Mouse (Mus musculus): ENCODE data around the gene Cyp2d34. TPM values are rescaled to one million over a fixed set of nuclear protein-coding genes. Genes with fewer than 3 reads are reported as not detected.

Gene Cyp2d34
- polyA plus RNA-seq (2012; rRNA removed), result not detected in 2 replicates

- no peak for DNase-seq (ENCODE audit: low read depth)
- TF ChIP-seq POLR2A (IDR thresholded peaks at IDR 0.05; ENCODE audit: borderline replicate concordance, extremely low read depth, insufficient read depth, insufficient read length, poor library complexity, severe bottlenecking) (no peak), CTCF (IDR thresholded peaks at IDR 0.05; ENCODE audit: borderline replicate concordance, extremely low read depth, insufficient read depth, insufficient read length) (no peak)
Observed at GRCm38 (mm10) chr15:82620531-82621202, at the start of gene Cyp2d34. Cyp2d34 (minus strand) TSS chr15:82620946.

GRCm38 (mm10) chr15:82656346-82656745 lies 35.6 kb upstream of the Cyp2d34 start:
- DNase-seq (ENCODE audit: low read depth), result no peak
- TF ChIP-seq CTCF (IDR thresholded peaks at IDR 0.05; ENCODE audit: borderline replicate concordance, extremely low read depth, insufficient read depth, insufficient read length) (no peak), POLR2A (IDR thresholded peaks at IDR 0.05; ENCODE audit: borderline replicate concordance, extremely low read depth, insufficient read depth, insufficient read length, poor library complexity, severe bottlenecking) (no peak)

DNA sequence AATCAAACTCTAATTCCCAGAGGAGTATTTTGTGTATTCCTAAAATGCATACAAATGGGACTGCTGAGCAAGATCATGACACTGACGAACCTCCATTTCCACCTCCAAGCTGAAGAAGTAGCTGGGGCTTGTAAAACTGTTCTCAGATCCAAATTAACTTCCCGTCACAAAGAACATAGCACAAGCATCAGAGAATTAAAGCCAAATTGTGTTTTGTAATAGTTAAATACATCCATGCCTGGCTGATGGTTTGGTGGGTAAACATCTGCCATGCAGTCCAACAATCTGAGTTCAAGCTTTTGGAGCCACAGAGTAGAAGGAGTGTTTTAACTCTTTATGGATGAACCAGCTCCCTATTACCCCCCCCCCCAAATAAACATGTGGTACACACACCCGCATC lies 23.6 kb upstream of the Cyp2d34 start:
- no peak for TF ChIP-seq CTCF (IDR thresholded peaks at IDR 0.05; ENCODE audit: borderline replicate concordance, extremely low read depth, insufficient read depth, insufficient read length)
- no peak for TF ChIP-seq POLR2A (IDR thresholded peaks at IDR 0.05; ENCODE audit: borderline replicate concordance, extremely low read depth, insufficient read depth, insufficient read length, poor library complexity, severe bottlenecking)
- no peak for DNase-seq (ENCODE audit: low read depth)

DNA sequence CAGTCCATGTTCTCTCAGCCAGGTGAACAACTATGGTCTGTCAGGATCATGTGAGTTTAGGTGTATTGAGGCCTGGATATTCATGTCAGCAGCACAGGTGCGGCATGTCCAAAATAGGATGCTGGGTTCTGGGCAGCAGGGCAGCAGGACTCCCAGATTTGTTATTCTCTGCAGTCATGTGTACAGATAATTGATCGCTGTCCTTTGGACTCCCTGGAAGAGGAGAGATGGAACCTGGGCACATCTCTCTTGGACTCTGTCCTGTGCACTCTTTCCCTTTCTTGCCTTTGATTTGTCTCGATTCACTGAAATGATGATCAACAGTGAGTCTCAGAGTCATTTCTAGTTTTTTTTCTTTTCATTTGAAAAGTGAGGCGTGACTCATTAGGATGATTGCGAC lies 23.0 kb upstream of the Cyp2d34 start:
- DNase-seq (ENCODE audit: low read depth), result no peak
- TF ChIP-seq POLR2A (IDR thresholded peaks at IDR 0.05; ENCODE audit: borderline replicate concordance, extremely low read depth, insufficient read depth, insufficient read length, poor library complexity, severe bottlenecking) (no peak), CTCF (IDR thresholded peaks at IDR 0.05; ENCODE audit: borderline replicate concordance, extremely low read depth, insufficient read depth, insufficient read length) (no peak)

- TF ChIP-seq POLR2A (IDR thresholded peaks at IDR 0.05; ENCODE audit: borderline replicate concordance, extremely low read depth, insufficient read depth, insufficient read length, poor library complexity, severe bottlenecking), result no peak
- TF ChIP-seq CTCF (IDR thresholded peaks at IDR 0.05; ENCODE audit: borderline replicate concordance, extremely low read depth, insufficient read depth, insufficient read length), result no peak
Observed at GRCm38 (mm10) chr15:82642771-82643170, 22.0 kb upstream of the Cyp2d34 start.

DNA sequence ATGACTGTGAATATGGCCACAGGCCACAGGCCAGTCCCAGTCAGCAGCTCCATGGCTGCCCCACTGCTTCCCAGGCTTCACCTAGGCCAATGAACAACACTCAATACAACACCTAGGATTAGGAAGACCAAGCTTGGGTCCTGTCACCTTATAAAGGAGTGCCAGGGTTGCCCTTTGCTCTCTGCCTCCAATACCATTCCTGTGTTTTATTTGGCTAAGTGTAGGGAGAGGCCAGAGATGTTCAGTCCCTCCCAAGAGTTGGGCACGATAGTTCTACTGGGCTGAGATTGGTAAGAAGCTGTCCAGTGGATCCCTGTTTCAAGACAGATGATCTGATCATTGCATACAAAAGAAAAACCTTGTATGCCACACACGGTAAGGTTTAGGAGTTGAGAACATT lies 21.2 kb upstream of the Cyp2d34 start:
- no peak for TF ChIP-seq POLR2A (IDR thresholded peaks at IDR 0.05; ENCODE audit: borderline replicate concordance, extremely low read depth, insufficient read depth, insufficient read length, poor library complexity, severe bottlenecking)
- no peak for DNase-seq (ENCODE audit: low read depth)

More at GRCm38 (mm10) chr15:82642771-82643170, 22.0 kb upstream of the Cyp2d34 start:
- no peak for DNase-seq (ENCODE audit: low read depth)

DNA sequence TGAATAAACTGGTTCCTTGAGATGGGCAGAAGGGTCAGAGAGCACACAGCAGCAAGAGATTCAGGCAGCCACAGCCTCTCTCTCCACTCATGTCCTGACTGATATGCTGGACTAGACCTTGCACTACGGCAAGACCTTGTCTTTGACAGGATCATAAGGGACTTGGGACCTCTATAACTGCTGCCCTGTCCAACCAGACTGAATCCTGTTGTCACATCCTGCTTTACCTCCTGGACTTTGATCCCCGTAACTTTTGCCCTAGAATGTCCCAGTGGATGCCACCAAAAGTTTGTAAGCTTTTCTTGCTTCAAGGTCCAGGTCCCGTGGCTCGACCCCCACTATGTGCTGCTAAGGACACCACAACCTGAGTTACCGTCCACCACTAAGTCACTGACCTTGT lies 20.6 kb upstream of the Cyp2d34 start:
- no peak for DNase-seq (ENCODE audit: low read depth)

DNA sequence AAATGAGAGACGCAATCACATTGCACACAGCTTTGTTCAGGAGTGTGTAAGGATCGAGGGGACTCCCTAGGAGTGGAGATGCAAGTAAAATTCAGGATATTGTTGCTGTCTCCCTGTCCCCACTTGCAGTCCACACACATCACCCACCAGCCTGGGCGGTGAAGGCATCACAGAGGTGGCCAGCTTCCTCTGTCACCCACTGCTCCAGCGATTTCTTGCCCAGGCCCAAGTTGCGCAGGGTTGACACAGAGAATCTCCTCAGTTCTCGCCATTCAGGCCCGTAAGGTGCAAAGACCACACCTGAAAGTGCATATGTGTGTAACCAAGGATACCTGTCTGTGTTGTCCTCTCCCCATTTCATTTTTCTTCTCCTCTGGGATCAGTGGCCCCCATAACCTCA lies 19.5 kb upstream of the Cyp2d34 start:
- DNase-seq (ENCODE audit: low read depth), result no peak
- no peak for TF ChIP-seq POLR2A (IDR thresholded peaks at IDR 0.05; ENCODE audit: borderline replicate concordance, extremely low read depth, insufficient read depth, insufficient read length, poor library complexity, severe bottlenecking)

More for the DNA sequence above, 20.6 kb upstream of the Cyp2d34 start:
- no peak for TF ChIP-seq CTCF (IDR thresholded peaks at IDR 0.05; ENCODE audit: borderline replicate concordance, extremely low read depth, insufficient read depth, insufficient read length)
- TF ChIP-seq POLR2A (IDR thresholded peaks at IDR 0.05; ENCODE audit: borderline replicate concordance, extremely low read depth, insufficient read depth, insufficient read length, poor library complexity, severe bottlenecking), result no peak

DNA sequence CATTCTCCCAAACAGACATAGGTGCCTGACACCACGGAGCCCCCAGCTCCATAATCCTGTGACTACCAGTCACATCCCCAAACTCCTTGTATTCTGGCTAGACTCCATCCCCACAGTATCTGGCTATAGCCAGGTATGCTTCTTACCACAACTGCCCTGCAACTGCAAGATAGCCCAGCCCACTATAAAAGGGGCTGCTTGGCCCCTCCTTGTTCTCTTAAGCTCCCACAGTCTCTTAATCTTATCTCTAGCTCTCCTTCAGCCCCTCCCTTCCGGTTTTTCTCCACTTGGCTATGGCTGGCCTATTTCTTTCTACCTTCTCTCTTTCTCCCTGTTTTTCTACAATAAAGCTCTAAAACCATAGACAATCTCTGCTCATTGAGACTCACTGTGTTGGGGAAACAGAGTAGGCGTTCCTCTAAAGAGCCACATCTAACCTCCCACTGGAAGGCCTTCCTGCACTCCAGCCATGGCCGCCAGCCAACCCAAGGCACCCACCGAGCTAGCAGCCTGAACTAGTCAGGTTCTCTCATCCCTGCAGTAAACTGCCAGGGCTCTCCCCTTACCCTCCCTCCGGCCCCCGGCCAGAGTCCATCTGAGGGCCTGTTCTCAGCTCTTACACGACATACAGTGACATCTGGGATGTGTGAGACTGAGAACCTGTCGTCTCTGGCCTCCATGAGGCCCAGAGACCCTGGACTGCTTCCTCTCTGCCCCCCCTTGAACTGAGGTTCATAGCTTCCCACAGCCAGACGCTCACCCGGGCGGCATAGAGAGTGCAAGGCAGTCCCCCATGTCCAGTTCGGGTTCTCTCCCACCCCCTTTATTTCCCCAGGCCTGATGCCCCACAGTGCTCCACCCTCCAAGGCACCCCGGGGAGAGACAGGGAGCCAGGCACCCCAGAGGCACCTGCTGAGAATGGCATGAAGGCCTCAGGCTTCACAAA lies 16.7 kb upstream of the Cyp2d34 start:
- no peak for DNase-seq (ENCODE audit: low read depth)
- TF ChIP-seq CTCF (IDR thresholded peaks at IDR 0.05; ENCODE audit: borderline replicate concordance, extremely low read depth, insufficient read depth, insufficient read length), result no peak
- TF ChIP-seq POLR2A (IDR thresholded peaks at IDR 0.05; ENCODE audit: borderline replicate concordance, extremely low read depth, insufficient read depth, insufficient read length, poor library complexity, severe bottlenecking), result no peak

GRCm38 (mm10) chr15:82634976-82635375 lies 14.2 kb upstream of the Cyp2d34 start:
- TF ChIP-seq CTCF (IDR thresholded peaks at IDR 0.05; ENCODE audit: borderline replicate concordance, extremely low read depth, insufficient read depth, insufficient read length) (no peak), POLR2A (IDR thresholded peaks at IDR 0.05; ENCODE audit: borderline replicate concordance, extremely low read depth, insufficient read depth, insufficient read length, poor library complexity, severe bottlenecking) (no peak)
- DNase-seq (ENCODE audit: low read depth), result no peak

DNA sequence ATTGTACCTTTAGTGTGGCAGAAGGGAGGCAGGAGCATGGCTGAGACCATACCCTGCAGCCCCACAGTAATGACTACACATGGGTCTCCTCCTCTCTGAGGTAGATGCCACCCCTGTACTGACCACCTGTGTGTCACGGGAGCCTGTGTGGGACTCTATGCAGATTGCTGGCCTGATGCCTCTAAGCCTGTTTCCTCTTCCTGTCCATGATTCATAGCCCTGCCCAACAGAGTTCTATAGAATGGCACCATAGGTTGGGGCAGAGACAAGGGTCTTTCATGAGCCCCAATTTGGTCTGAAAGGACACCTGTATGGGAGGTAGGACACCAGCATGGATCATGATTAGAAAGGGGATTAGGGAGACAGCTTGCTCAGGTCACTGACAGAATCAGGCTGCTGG lies 1.2 kb upstream of the Cyp2d34 start:
- TF ChIP-seq POLR2A (IDR thresholded peaks at IDR 0.05; ENCODE audit: borderline replicate concordance, extremely low read depth, insufficient read depth, insufficient read length, poor library complexity, severe bottlenecking) (no peak), CTCF (IDR thresholded peaks at IDR 0.05; ENCODE audit: borderline replicate concordance, extremely low read depth, insufficient read depth, insufficient read length) (no peak)

More for the DNA sequence above, 1.2 kb upstream of the Cyp2d34 start:
- DNase-seq (ENCODE audit: low read depth), result no peak

All from brain, embryonic 14.5 days (tissue).